Mouse (Mus musculus): Measurements from ENCODE around the gene Slc22a12. TPM values are rescaled to one million over a fixed set of nuclear protein-coding genes. Genes with fewer than 3 reads are reported as not detected.

Slc22a12 gene
- total RNA-seq, 1 experiment from 2014 or later: not detected

DNA sequence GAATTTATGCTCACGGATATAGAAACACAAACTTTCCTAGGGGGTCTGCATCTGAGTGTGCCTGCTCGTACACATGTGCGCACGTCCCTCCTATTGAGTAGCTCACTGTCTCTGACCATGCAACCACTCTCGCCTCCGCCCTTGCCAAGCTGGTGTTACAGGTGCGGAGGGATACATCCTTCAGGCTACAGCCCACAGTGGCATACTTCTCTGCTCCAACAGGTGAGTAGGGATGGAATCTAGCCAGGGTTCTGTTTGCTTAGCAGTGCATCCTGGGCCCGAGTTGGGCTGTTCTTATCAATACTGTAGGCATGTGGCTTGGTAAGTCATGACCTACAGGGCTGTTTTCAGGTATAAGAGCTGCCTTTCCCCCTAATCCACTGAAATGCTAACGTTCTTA lies 16.8 kb downstream of the Slc22a12 start:
- ATAC-seq (replicated peaks; ENCODE audit: insufficient number of reproducible peaks, low FRiP score, low TSS enrichment, poor library complexity, severe bottlenecking): no peak

DNA sequence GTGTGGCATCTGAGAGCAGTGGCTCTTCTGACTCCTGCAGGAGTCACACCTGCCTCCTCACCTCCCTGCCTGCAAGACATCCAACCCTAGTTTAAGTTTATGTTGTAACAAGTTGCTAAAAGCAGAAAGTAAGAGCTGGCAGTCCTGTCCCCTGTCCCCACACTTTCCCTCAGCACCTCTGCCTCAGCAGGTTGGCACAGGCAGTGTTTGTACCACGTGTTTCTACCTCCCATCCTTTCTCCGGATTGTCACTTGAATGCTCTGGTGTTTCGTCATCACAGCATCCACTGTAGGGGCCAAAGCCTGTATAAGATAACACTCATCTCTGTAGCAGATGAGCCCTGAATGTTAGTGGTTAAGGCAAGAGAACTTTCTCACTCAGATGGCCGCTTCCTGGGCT lies 17.8 kb downstream of the Slc22a12 start:
- ATAC-seq (replicated peaks; ENCODE audit: insufficient number of reproducible peaks, low FRiP score, low TSS enrichment, poor library complexity, severe bottlenecking): no peak

DNA sequence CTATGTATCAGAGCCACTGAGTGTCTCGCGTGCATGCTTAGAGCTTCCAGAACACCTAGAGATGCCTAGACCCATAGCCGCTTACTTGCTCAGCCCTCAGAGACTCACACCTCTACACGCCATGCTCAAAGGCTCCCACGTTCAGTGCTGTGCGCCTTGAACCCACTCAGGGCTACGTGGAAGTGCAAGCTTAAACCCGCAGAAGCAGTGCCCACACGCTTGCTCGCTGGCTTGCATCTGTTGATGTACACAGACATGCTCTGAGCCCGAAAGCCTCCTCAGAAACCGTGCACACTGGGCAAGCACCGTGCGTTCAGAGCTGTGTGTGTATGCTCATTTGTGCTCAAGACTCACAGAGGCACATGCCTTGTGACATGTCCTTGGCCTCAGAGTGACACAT lies 20.5 kb downstream of the Slc22a12 start:
- ATAC-seq (replicated peaks; ENCODE audit: insufficient number of reproducible peaks, low FRiP score, low TSS enrichment, poor library complexity, severe bottlenecking): no peak

DNA sequence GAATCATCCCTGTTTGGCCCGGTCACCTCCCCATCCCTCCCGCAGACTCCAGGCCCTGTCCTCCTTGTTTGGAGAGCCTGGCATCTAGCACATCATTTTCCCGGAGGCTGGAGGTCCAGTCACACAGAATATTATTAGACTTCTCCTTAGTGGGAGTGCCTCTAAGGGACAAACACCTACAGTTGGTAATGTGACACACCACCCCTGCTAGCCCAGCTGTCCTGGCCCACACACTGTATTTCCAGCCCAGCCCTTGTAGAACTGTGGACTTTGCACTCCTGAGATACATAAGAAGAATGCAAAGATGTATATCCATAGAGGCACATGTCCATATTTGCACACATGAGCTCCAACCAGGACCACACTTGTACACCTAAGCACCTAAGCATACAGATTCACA lies 21.2 kb downstream of the Slc22a12 start:
- no peak for ATAC-seq (replicated peaks; ENCODE audit: insufficient number of reproducible peaks, low FRiP score, low TSS enrichment, poor library complexity, severe bottlenecking)

DNA sequence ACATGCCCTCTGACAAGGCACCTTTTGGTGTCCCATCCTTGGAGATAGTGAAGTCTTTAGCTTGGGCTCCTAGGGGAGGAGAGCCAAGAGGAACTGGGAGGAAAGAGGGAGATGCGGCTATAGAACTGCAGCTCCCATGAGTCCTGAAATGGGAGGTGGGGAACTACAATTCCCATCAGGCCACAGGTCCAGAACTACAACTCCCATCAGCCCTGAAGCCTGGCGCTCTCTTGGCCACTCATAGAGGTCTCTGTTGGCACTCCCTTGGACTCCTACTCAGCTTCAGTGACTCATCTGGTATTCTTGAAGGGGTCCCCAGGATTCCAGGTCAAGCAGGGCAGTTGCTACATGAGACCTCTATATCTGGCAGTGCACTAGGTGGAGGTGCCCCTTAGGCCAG lies 23.3 kb downstream of the Slc22a12 start:
- no peak for ATAC-seq (replicated peaks; ENCODE audit: insufficient number of reproducible peaks, low FRiP score, low TSS enrichment, poor library complexity, severe bottlenecking)

DNA sequence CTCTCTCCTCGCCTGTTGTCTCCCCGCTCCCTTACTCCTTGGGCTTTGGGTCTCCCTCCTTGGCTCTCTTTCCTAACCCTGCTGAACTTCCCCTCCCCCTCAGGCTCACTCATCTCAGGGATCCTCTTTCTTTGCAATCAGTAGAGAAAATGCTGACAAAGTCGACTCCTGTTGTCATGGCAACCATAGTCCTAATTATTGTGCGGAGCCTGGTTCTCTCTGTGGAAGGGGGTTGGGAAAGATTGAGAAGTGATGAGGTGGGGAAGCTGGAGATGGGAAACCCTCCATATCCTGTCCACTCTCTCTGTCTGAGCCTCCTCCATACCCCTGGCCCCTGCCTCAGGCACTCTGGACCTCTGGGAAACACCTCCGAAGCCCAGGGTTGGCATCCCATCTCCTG lies 24.2 kb downstream of the Slc22a12 start:
- no peak for ATAC-seq (replicated peaks; ENCODE audit: insufficient number of reproducible peaks, low FRiP score, low TSS enrichment, poor library complexity, severe bottlenecking)

DNA sequence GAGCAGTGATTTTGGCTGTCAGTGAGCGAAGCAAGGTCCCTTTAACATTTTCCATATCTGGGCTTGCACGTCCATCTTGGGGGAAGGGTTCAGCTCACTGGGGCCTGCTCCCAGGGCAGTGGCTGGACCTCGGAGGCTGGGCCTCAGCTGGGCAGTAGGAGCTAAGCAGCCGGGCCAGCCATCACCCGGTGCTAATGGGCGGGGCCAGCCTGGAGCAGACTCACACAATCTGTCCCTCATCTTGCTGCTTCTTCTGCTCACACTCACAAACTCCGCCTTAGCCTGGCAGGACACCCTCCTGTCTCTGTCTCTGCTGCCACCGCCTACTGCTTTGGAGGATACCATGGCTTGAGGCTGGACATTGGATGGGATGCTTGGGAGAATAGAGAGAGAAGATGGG lies 26.7 kb downstream of the Slc22a12 start:
- ATAC-seq (replicated peaks; ENCODE audit: insufficient number of reproducible peaks, low FRiP score, low TSS enrichment, poor library complexity, severe bottlenecking): no peak

DNA sequence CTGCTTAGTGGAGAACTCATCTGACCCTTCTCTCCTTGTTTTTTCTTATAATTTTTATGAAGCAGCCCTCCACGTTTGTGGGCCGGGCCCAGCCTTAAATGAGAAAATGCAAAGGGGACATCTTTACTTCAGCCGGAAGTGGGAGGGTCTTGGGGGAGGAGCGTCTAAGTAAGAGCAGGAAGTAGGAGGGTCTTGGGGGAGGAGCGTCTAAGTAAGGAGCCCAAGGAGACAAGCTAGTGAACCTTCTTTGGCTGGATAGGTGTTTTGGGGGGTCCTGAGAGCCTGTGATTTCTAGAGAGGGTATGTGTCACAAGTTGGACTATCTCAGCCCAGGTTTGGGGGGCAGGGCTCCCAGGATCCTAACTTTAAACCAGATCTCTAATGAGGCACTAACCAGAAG lies 27.4 kb downstream of the Slc22a12 start:
- ATAC-seq (replicated peaks; ENCODE audit: insufficient number of reproducible peaks, low FRiP score, low TSS enrichment, poor library complexity, severe bottlenecking): no peak

DNA sequence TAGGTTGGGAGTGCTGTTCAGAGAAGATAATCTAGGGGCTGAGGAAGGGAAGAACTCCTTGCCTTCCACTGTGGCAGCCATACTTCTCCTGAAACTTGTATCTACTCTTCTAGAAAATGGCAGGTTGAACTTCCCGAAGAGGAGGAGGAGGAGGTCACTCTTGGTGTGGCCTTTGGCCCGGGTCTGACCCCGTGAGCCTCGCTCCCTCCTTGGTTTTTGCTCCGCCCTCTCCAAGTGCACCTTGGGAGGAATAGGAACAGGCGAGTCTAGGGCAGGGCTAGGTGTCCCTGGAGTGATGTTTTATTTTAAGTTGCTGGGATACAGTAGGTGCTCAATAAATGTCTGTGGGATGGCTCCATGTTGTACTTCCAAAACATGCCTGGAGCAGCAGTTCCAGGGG lies 27.9 kb downstream of the Slc22a12 start:
- no peak for ATAC-seq (replicated peaks; ENCODE audit: insufficient number of reproducible peaks, low FRiP score, low TSS enrichment, poor library complexity, severe bottlenecking)

DNA sequence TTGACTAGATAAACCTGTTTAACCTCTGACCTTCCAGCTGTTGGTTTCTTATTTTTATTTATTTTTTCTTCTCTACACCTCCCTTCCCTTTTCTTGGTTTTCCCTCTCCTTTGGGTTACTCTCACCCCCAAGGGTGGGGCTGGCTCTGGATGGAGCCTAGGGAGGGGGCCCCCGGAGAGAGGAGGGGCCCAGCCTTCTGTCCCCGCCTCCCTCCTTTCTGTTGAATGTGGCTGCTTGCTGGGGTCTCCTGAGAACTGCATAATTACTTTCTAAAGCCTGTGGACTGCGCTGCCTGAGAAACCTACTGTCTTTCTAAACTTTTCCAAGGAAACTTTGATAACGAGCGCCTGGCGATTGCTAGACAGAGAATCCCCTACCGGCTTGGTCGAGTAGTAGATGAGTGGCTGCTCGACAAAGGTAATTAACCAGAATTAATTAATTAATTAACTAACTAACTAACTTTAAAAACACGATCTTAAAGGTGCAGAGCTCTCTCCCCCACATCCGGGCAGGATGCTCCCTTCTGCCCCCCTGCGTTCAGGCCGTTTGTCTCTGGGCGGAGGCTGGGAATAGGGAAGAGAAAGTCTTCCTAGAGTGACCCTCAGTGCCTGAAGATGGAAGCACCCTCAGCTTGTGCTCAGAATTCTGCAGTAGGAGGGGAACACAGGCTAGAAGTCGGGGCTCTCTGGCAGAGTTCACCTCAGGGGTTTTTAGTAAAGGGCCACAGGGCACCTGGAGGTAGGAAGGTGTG lies 29.3 kb downstream of the Slc22a12 start:
- no peak for ATAC-seq (replicated peaks; ENCODE audit: insufficient number of reproducible peaks, low FRiP score, low TSS enrichment, poor library complexity, severe bottlenecking)

DNA sequence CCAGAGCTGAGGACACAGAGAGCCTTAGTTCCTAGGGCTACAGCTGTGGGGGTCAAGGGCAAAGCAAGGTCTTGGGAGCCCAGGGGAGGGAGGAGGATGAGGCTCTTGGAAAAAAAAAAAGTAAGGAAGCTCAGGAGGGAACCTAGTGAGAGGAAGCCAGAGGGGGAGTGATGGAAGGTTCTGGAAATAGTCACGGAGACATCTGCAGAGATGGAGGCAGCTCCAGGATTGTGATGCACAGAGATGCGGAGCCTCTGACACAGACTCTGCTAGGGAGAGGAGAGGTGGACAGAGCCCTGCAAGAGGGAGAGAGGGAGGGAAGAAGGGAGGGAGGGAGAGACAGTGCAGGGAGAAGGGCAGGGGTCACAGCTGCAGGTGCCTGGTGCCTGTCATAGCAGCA lies 32.3 kb downstream of the Slc22a12 start:
- ATAC-seq (replicated peaks; ENCODE audit: insufficient number of reproducible peaks, low FRiP score, low TSS enrichment, poor library complexity, severe bottlenecking): no peak

DNA sequence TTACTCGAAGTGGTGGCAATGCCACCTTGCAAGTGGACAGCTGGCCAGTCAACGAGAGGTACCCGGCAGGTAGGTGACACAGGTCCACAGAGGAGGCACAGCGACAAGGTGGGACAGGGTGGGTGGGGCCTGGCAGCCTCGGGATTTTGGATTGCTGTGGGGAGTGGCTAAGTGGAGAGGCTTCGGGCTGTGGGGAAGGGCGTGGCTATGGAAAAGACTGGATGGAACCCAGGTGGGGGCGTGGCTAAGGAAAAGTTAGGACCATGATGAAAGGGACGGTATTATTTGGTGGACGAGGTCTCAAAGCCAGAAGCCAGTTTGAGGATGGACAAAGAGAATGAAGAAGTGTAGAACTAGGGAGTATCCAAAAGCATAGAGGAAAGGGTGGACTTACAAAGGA lies 33.0 kb downstream of the Slc22a12 start:
- ATAC-seq (replicated peaks; ENCODE audit: insufficient number of reproducible peaks, low FRiP score, low TSS enrichment, poor library complexity, severe bottlenecking): no peak

DNA sequence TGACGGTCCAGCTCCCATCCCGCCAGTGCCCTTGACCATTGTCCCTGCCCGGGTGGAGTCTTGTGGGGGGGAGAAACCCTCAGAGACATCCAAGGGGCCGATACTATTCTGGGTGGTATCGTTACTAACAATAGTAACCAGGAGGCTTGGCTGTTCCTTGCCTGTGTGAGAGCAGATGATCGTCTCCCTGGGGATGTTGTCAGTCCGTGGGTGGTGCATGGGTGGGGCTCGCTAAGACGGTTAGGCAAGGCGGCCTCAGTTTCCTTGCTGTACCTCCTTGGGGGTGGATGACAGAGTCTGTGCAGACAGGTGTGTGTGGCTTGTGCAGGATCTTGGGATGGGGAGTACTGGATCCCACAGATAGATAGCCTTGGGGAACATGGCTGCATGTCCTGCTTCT lies 35.4 kb downstream of the Slc22a12 start:
- ATAC-seq (replicated peaks; ENCODE audit: insufficient number of reproducible peaks, low FRiP score, low TSS enrichment, poor library complexity, severe bottlenecking): no peak

DNA sequence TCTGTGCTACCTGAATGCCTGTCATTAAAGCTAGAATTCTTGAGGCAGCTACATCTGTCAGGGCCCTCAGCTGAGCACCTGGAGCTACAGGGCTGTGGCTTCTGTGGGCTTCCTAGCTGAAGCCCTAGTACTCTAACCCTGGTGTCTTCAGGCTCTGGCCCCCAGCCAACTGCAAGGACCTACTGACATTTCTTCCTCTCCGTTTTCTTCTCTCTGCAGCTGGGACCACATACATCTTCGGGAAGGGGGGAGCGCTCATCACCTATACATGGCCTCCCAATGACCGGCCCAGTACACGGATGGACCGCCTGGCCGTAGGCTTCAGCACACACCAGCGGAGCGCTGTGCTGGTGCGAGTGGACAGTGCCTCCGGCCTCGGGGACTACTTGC lies 38.2 kb downstream of the Slc22a12 start:
- no peak for ATAC-seq (replicated peaks; ENCODE audit: insufficient number of reproducible peaks, low FRiP score, low TSS enrichment, poor library complexity, severe bottlenecking)

DNA sequence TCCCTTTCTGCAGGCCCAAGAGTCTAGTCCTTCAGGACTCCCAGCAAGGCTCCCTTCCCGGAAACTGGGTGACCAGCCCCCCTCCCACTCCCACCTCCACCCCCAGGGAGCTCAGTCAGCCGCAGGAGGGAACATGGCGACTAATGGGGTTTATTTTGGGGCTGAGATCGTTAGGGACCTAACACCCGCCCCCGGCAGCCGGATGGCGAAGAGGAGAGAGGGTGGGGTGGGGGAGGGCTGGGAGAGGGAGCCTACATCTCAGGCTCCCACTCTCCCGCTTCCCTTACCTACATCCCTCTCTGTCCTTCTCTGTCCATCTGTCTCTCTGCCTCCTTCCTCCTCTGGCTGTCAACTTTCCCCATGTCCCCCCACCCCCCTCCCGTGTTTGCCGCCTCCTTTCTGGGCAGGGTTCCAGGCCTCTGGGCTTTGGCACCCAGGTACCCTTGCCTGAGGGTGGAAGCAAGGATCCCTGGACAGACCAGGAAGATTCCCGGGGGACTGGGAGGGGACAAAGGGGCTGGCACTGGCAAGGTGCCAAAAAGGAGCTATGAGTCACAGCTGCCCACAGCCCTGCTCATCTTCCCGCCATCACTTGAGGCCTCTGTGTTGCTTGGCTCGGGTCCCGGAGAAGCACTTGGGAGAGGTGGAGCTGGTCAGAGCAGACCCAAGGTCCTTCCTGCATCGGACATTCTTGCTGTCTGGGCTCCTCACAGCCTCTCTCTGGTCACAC lies 38.7 kb downstream of the Slc22a12 start:
- no peak for ATAC-seq (replicated peaks; ENCODE audit: insufficient number of reproducible peaks, low FRiP score, low TSS enrichment, poor library complexity, severe bottlenecking)

DNA sequence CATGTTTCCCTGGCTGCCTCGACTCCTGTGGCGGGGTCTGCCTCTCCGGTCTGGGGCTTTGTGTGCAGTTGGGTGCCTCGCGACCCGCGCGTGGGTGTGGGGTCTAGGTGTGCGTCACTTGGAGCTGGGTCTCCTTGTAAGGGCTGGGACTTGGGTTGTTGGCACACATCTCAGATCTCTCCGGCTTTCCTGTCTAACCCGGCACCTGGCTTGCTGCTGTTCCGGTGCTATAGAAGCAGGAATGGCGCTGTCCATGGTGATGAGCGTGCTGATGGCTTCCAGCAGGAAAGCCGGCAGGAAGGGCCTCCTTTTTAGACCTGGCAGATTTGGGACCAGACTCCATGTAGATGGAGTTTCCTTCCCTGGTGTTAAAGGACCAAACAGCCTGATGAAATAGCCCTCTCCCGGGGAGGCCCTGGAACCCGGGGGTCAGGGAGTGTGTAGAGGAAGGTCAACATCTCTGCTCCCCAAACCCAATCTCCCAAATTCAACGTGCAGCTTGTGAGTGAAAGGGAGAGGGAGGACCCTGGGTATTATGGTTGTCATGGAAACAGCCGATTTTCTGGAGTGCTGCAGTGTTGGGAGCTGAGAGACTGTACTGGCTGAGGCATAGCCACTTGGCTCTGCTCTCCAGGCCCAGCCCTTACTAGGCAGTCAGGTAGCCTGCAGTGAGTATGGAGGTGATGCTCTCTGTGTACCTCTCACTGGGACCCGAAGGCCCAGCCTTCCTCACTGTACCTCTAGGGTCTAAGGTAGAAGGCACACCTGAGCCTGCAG lies 40.1 kb downstream of the Slc22a12 start:
- no peak for ATAC-seq (replicated peaks; ENCODE audit: insufficient number of reproducible peaks, low FRiP score, low TSS enrichment, poor library complexity, severe bottlenecking)

DNA sequence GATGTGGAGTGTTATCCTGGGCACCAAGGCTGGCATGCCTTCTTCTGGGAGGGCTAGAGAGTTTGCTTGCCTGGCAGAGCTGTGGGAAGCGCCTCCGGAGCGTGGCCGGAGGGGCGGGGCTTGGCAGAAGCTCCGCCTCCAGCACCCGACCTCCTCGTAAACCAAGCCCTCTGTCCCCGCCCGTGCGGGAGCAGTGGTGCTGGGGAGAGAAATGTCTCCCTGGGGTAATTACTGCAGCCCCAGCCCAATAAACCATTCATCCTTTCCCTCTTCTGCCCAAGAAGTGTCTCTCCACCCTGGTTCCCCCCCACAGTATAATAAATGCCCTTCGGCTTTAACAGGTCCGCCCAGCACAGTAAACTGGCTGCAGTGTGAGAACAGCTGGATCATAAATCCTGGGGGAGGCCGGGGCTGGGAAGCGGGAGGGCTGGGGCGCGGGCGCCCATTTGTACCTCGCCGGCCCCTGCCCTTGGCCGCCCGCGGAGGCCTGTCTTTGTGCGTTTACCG lies 40.7 kb downstream of the Slc22a12 start:
- no peak for ATAC-seq (replicated peaks; ENCODE audit: insufficient number of reproducible peaks, low FRiP score, low TSS enrichment, poor library complexity, severe bottlenecking)

DNA sequence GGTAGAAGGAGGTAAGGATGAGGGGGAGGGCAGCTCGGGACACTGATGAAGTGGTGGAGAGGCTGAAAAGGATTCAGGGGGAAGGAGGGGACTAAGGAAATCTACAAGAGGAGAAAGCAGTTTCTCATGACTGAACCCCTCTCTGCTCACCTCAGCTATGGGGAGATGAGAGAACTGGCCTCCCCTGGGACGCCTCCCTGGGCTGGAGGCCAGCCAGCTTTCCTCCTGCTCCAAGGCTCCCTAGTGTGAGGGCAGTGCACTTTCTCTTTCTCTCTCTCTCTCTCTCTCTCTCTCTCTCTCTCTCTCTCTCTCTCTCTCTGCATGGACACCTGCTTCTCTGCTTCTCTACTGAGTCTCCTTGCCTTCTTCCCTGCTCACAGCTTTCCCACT lies 42.2 kb downstream of the Slc22a12 start:
- no peak for ATAC-seq (replicated peaks; ENCODE audit: insufficient number of reproducible peaks, low FRiP score, low TSS enrichment, poor library complexity, severe bottlenecking)

DNA sequence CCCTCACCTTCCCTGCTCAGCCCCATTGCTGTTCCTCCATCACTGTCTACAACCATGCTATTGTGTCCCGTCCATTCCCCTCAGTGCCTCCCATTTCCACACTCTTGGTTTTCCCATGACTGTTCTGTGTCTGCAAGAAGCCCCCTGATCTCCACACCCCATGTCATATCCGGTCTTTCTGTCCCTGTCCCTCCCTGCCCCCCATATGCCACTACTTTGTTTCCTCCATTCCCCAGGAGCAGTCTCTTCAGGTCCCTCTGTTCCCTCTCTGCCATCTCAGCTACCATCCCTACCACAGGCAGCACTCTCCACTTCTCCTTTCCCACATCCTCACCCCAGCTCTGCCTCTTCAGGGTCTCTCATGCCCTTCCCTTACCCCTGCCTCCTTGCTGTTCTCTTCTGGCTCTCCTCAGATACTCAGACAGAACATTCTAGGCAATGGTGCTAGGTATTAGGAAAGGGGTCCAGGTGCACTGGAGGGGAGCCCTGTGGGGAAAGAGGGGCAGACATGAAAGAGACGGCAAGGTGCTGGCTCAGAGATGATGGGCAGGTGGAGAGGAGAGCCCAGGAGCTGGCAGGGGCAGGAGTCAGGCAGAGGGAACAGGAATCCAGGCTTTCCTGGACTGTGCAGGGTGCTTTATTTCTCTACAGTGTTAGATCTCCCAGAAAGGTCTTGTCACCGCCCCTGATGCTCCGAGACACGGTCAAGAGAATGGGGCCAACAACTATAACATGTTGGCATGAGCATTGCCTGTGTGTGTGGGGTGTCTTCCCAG lies 42.8 kb downstream of the Slc22a12 start:
- ATAC-seq (replicated peaks; ENCODE audit: insufficient number of reproducible peaks, low FRiP score, low TSS enrichment, poor library complexity, severe bottlenecking): no peak

Data from monocyte, adult 5-6 weeks (primary cell).